8 mouse cellular contexts compared by ENCODE assay signal in genomic region chr8:94876197-94876730, GRCm38 (mm10). TPM values are rescaled to one million over a fixed set of nuclear protein-coding genes. Genes with fewer than 3 reads are reported as not detected.
DNase-seq lines count a peak whose midpoint lies in the region; ATAC-seq and TF ChIP-seq lines count a peak whose summit lies in the region.

Gene Dok4 (minus strand): TSS chr8:94876330.

- no peaks in the 10 kb centered on the region for H3K36me3 ChIP-seq in hindbrain, embryonic 14.5 days (replicated peaks; ENCODE audit: control insufficient read depth, insufficient read depth)
- H3K36me3 ChIP-seq in megakaryocyte, embryonic 14.5 days (replicated peaks; ENCODE audit: low read length): no peaks in the 10 kb centered on the region

- no peak for TF ChIP-seq CTCF in Patski (IDR thresholded peaks at IDR 0.05)

- H3K4me2 ChIP-seq in hindbrain, embryonic 14.5 days (replicated peaks): peak within 1 kb of the TSS; percentile 97

- H3K27ac ChIP-seq in hindbrain, embryonic 14.5 days: no peak within 1 kb of the TSS; the same call in 1 of the 2 replicates

- no peaks in the 10 kb centered on the region for H3K27me3 ChIP-seq in Patski
- H3K27me3 ChIP-seq in hindbrain, embryonic 14.5 days (ENCODE audit: control insufficient read depth, insufficient read depth, low read length): peaks cover 15% of the 10 kb centered on the region
- H3K27me3 ChIP-seq in megakaryocyte, embryonic 14.5 days (replicated peaks): peaks cover 49% of the 10 kb centered on the region

- H3K4me3 ChIP-seq in hindbrain, embryonic 14.5 days (replicated peaks; ENCODE audit: low read length): peak within 1 kb of the TSS; percentile 61
- H3K4me3 ChIP-seq in megakaryocyte, embryonic 14.5 days (replicated peaks): peak within 1 kb of the TSS; percentile 93

- CTCF ChIA-PET in Patski (lab: Charles Lee): interaction anchor here (1.0 to 5.6 kb wide), 5 partner anchors 12 to 35 kb away, joined by 3 to 41 read pairs (median 11); no protein-coding TSS in a partner anchor

- 1% methylated on average over 27 of the region's 37 CpGs for WGBS in hindbrain, embryonic 14.5 days

- peaks cover 23% of the 10 kb centered on the region for H3K4me1 ChIP-seq in hindbrain, embryonic 14.5 days (replicated peaks; ENCODE audit: control insufficient read depth, insufficient read depth, low read length)
- H3K4me1 ChIP-seq in megakaryocyte, embryonic 14.5 days: peaks cover 36% of the 10 kb centered on the region

- H3K9ac ChIP-seq in hindbrain, embryonic 14.5 days: peak within 1 kb of the TSS; percentile 67

- no peaks in the 10 kb centered on the region for H3K9me3 ChIP-seq in hindbrain, embryonic 14.5 days (ENCODE audit: control insufficient read depth, low read length)
- no peaks in the 10 kb centered on the region for H3K9me3 ChIP-seq in megakaryocyte, embryonic 14.5 days

- peak; percentile 44 for ATAC-seq in Patski
- ATAC-seq in hindbrain, embryonic 14.5 days (ENCODE audit: low FRiP score): peak; percentile 50; the same call in 1 of the 2 replicates

- POLR2A ChIA-PET in Patski (lab: Charles Lee): interaction anchor here (0.5 to 3.0 kb wide), 5 partner anchors 10 to 32 kb away, joined by 3 to 22 read pairs (median 5); no protein-coding TSS in a partner anchor

- peak; percentile 73 for DNase-seq in Patski (ENCODE audit: low read depth, low spot score)
- peak; percentile 84 to 85 for DNase-seq in cerebellum, postnatal 14 days
- peak; percentile 49 to 64 for DNase-seq in frontal cortex, postnatal 36 days (ENCODE audit: low spot score in 2 of 2)
- DNase-seq in hindbrain, embryonic 14.5 days (ENCODE audit: low spot score): peak; percentile 72
- DNase-seq in left cerebral cortex, adult 8-10 months (ENCODE audit: low spot score in 2 of 2): peak in 1 of 2 experiments; percentile 59
- peak; percentile 70 to 71 for DNase-seq in right cerebral cortex, adult 2 months (ENCODE audit: low spot score in 2 of 2)
- peak; percentile 91 for DNase-seq in urinary bladder, postnatal 14 days (ENCODE audit: low spot score)

- in situ Hi-C loops in Patski (cut with MboI; ENCODE audit: low pct_unique_long_range_greater_than_20kb): no loop called here

RNA-seq across cellular contexts. Expression of gene Dok4, which starts in this region (rescaled TPM):
- 46.4 TPM for polyA plus RNA-seq in Patski (2021)
- polyA plus RNA-seq in hindbrain, embryonic 14.5 days (2014; fragmentation: Nextera tagmentation; extraction: Ambion mirVana): 65.2 and 68.7 TPM in 2 replicates
- 10 to 100 TPM; 15.1 to 18.3 (median 17.3) TPM for total RNA-seq in left cerebral cortex, adult 8-10 months (2022)
- polyA plus RNA-seq in megakaryocyte, embryonic 14.5 days (2012; ENCODE audit: insufficient read depth, low replicate concordance): 0.81 and 1.1 TPM in 2 replicates

Comparison
In these comparisons a context has a peak if more than half of its experiments do, and no peak if none do; other contexts are left out.
1. RNA of gene Dok4 (polyA plus RNA-seq): 65.2 to 68.7 TPM in hindbrain, embryonic 14.5 days and 46.4 TPM in Patski (single experiment); 0.81 to 1.1 TPM in megakaryocyte, embryonic 14.5 days; every median in the first group is over 10 times any median in the second.